Mouse (Mus musculus): Measurements from ENCODE around the gene Mrpl4. TPM values are rescaled to one million over a fixed set of nuclear protein-coding genes. Genes with fewer than 3 reads are reported as not detected.

Mrpl4 gene
- total RNA-seq (2014; rRNA removed) (16.0 and 21.9 TPM in 2 replicates), polyA plus RNA-seq (2012; rRNA removed) (72.4 and 79.8 TPM in 2 replicates)

- peak within 1 kb of the TSS; percentile 69 for H3K4me3 ChIP-seq (ENCODE audit: insufficient read depth, low read depth, low read length)
- H3K27me3 ChIP-seq (ENCODE audit: control insufficient read depth, insufficient read depth, low read length) = no peaks in the 10 kb centered on the region
- H3K4me1 ChIP-seq (ENCODE audit: control insufficient read depth, insufficient read depth, low read length) = no peaks in the 10 kb centered on the region; the same call in 1 of the 2 replicates
- peak; percentile 90 for DNase-seq (ENCODE audit: extremely low read depth, low read depth, low spot score)
- peak within 1 kb of the TSS; percentile 61 for H3K9ac ChIP-seq (ENCODE audit: low read depth, low read length)
- peak within 1 kb of the TSS; percentile 69 for H3K27ac ChIP-seq (replicated peaks; ENCODE audit: insufficient read depth, low read depth, low read length)
- no peaks in the 10 kb centered on the region for H3K79me2 ChIP-seq (ENCODE audit: control insufficient read depth, insufficient read depth, low read length)
- peaks cover 16% of the 10 kb centered on the region; the same call in 1 of the 2 replicates for H3K36me3 ChIP-seq (ENCODE audit: control insufficient read depth, insufficient read depth, low read length)
- TF ChIP-seq POLR2A (IDR thresholded peaks at IDR 0.05; ENCODE audit: extremely low read depth, insufficient read depth, low read length) = 0 out of 2 replicates have a peak, but pooled peaks have one; percentile 34
- no peak for TF ChIP-seq CTCF (IDR thresholded peaks at IDR 0.05; ENCODE audit: low read depth, low read length)
- WGBS = under 1% methylated on average over 72 of the region's 72 CpGs
Measured at GRCm38 (mm10) chr9:21002627-21003551, at the start of gene Mrpl4. Gene Mrpl4, plus strand, starts transcription at chr9:21002738.

GRCm38 (mm10) chr9:20956989-20957388 is 45.5 kb upstream of the Mrpl4 start:
- H3K9ac ChIP-seq (ENCODE audit: low read depth, low read length) = no peak overlapping the region
- H3K79me2 ChIP-seq (ENCODE audit: control insufficient read depth, insufficient read depth, low read length) = peaks cover 6% of the 10 kb centered on the region; the same call in 1 of the 2 replicates
- H3K27me3 ChIP-seq (ENCODE audit: control insufficient read depth, insufficient read depth, low read length) = no peaks in the 10 kb centered on the region
- no peaks in the 10 kb centered on the region for H3K4me1 ChIP-seq (ENCODE audit: control insufficient read depth, insufficient read depth, low read length)
- no peak overlapping the region for H3K4me3 ChIP-seq (ENCODE audit: insufficient read depth, low read depth, low read length)
- TF ChIP-seq CTCF (IDR thresholded peaks at IDR 0.05; ENCODE audit: low read depth, low read length) = no peak
- no peak for TF ChIP-seq POLR2A (IDR thresholded peaks at IDR 0.05; ENCODE audit: extremely low read depth, insufficient read depth, low read length)
- WGBS = 89% methylated on average over 3 of the region's 3 CpGs
- H3K27ac ChIP-seq (replicated peaks; ENCODE audit: insufficient read depth, low read depth, low read length) = no peak overlapping the region
- no peaks in the 10 kb centered on the region for H3K36me3 ChIP-seq (ENCODE audit: control insufficient read depth, insufficient read depth, low read length)
- no peak for DNase-seq (ENCODE audit: extremely low read depth, low read depth, low spot score)

- Histone ChIP-seq H3K27ac (replicated peaks; ENCODE audit: insufficient read depth, low read depth, low read length) (no peak within 1 kb of the TSS), H3K79me2 (ENCODE audit: control insufficient read depth, insufficient read depth, low read length) (no peaks in the 10 kb centered on the region), H3K4me3 (ENCODE audit: insufficient read depth, low read depth, low read length) (no peak within 1 kb of the TSS), H3K4me1 (ENCODE audit: control insufficient read depth, insufficient read depth, low read length) (no peaks in the 10 kb centered on the region), H3K9ac (ENCODE audit: low read depth, low read length) (no peak within 1 kb of the TSS), H3K36me3 (ENCODE audit: control insufficient read depth, insufficient read depth, low read length) (no peaks in the 10 kb centered on the region), H3K27me3 (ENCODE audit: control insufficient read depth, insufficient read depth, low read length) (no peaks in the 10 kb centered on the region)
- 91% methylated on average over 2 of the region's 2 CpGs for WGBS
- no peak for TF ChIP-seq CTCF (IDR thresholded peaks at IDR 0.05; ENCODE audit: low read depth, low read length)
- no peak for TF ChIP-seq POLR2A (IDR thresholded peaks at IDR 0.05; ENCODE audit: extremely low read depth, insufficient read depth, low read length)
- no peak for DNase-seq (ENCODE audit: extremely low read depth, low read depth, low spot score)
Measured at GRCm38 (mm10) chr9:20959430-20959938, 43.1 kb upstream of the Mrpl4 start, which contains the start of gene Dnmt1. Gene Dnmt1, minus strand, starts transcription at chr9:20959888.

DNA sequence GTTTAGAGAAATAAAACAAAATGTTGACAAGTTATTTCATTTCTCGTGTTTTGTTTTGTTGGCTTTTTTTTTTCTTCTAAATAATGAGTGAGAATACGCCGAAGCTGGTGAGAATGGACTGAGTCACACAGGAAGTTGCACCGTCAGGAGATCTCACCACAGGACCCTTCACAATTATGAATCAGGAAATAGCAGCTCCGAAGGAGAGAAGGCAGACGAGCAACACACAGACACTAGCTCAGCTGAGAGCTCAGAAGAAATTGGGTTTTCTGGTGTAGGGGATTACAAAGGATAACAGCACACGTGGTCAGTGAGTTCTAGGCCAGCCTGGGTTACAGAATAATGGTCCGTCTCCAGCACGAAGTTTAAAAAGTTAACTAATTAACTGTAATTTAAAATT is 41.0 kb upstream of the Mrpl4 start:
- no peaks in the 10 kb centered on the region for H3K79me2 ChIP-seq (ENCODE audit: control insufficient read depth, insufficient read depth, low read length)
- no peaks in the 10 kb centered on the region for H3K36me3 ChIP-seq (ENCODE audit: control insufficient read depth, insufficient read depth, low read length)
- no peak overlapping the region for H3K27ac ChIP-seq (replicated peaks; ENCODE audit: insufficient read depth, low read depth, low read length)
- no peaks in the 10 kb centered on the region for H3K27me3 ChIP-seq (ENCODE audit: control insufficient read depth, insufficient read depth, low read length)
- H3K4me1 ChIP-seq (ENCODE audit: control insufficient read depth, insufficient read depth, low read length) = no peaks in the 10 kb centered on the region
- no peak for DNase-seq (ENCODE audit: extremely low read depth, low read depth, low spot score)
- no peak overlapping the region for H3K4me3 ChIP-seq (ENCODE audit: insufficient read depth, low read depth, low read length)
- H3K9ac ChIP-seq (ENCODE audit: low read depth, low read length) = no peak overlapping the region
- WGBS = 72% methylated on average over 9 of the region's 9 CpGs
- TF ChIP-seq CTCF (IDR thresholded peaks at IDR 0.05; ENCODE audit: low read depth, low read length) (no peak), POLR2A (IDR thresholded peaks at IDR 0.05; ENCODE audit: extremely low read depth, insufficient read depth, low read length) (no peak)

DNA sequence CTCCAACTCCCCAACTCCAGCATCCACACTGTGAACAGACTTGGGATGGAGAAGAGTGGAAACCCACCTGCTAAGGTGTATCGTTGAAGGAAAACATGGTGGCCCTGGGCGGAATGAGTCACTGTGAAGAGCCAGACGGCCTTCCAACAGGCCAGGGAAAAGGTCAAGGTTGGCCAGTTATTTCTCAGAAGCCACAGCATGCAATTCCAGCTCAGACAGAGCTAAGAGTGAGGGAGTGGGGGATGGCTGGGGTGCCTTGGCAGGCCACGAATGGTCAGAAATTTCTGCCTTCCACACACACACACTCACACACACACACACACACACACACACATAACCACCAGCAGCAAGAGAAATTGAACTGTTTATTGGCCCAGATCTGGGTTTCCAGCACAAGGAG is 36.9 kb upstream of the Mrpl4 start:
- Histone ChIP-seq H3K4me1 (ENCODE audit: control insufficient read depth, insufficient read depth, low read length) (no peaks in the 10 kb centered on the region), H3K36me3 (ENCODE audit: control insufficient read depth, insufficient read depth, low read length) (no peaks in the 10 kb centered on the region), H3K79me2 (ENCODE audit: control insufficient read depth, insufficient read depth, low read length) (no peaks in the 10 kb centered on the region), H3K4me3 (ENCODE audit: insufficient read depth, low read depth, low read length) (no peak overlapping the region), H3K27me3 (ENCODE audit: control insufficient read depth, insufficient read depth, low read length) (no peaks in the 10 kb centered on the region), H3K27ac (replicated peaks; ENCODE audit: insufficient read depth, low read depth, low read length) (no peak overlapping the region), H3K9ac (ENCODE audit: low read depth, low read length) (no peak overlapping the region)
- 41% methylated on average over 4 of the region's 4 CpGs for WGBS
- peak; percentile 33 for DNase-seq (ENCODE audit: extremely low read depth, low read depth, low spot score)
- TF ChIP-seq POLR2A (IDR thresholded peaks at IDR 0.05; ENCODE audit: extremely low read depth, insufficient read depth, low read length) (no peak), CTCF (IDR thresholded peaks at IDR 0.05; ENCODE audit: low read depth, low read length) (no peak)
